Mouse (Mus musculus): ENCODE results near the gene Bloc1s3. TPM values are rescaled to one million over a fixed set of nuclear protein-coding genes. Genes with fewer than 3 reads are reported as not detected.
A peak's percentile ranks its signal among the peaks of the same experiment; 100 is the strongest.

Bloc1s3 gene
- 1.4 TPM in 2 replicates for polyA plus RNA-seq (2015; fragmentation: Nextera tagmentation; extraction: Ambion mirVana)

- Histone ChIP-seq H3K9me3 (ENCODE audit: control insufficient read depth, low read length) (no peaks in the 10 kb centered on the region), H3K9ac (ENCODE audit: low read length) (peak within 1 kb of the TSS; percentile 76), H3K4me2 (ENCODE audit: low read depth, low read length) (peak within 1 kb of the TSS; percentile 95), H3K4me1 (replicated peaks; ENCODE audit: control insufficient read depth, insufficient read depth, low read length) (peaks cover 10% of the 10 kb centered on the region), H3K27ac (ENCODE audit: low read length) (peak within 1 kb of the TSS; percentile 80), H3K36me3 (ENCODE audit: control insufficient read depth, insufficient read depth, low read length) (no peaks in the 10 kb centered on the region), H3K4me3 (ENCODE audit: low read length) (peak within 1 kb of the TSS; percentile 67), H3K27me3 (ENCODE audit: control insufficient read depth, insufficient read depth, low read depth, low read length) (no peaks in the 10 kb centered on the region)
- under 1% methylated on average over 56 of the region's 56 CpGs for WGBS
- peak; percentile 96 for ATAC-seq (ENCODE audit: low read depth)
Measured at GRCm38 (mm10) chr7:19508150-19508923, at the start of gene Bloc1s3, which contains the start of gene Trappc6a. TSS of gene Bloc1s3 (minus strand) at chr7:19508367. TSS of gene Trappc6a (plus strand) at chr7:19508395.

- Histone ChIP-seq H3K9me3 (ENCODE audit: control insufficient read depth, low read length) (no peaks in the 10 kb centered on the region), H3K36me3 (ENCODE audit: control insufficient read depth, insufficient read depth, low read length) (peaks cover 9% of the 10 kb centered on the region; the same call in 1 of the 2 replicates), H3K9ac (ENCODE audit: low read length) (no peak overlapping the region), H3K4me1 (replicated peaks; ENCODE audit: control insufficient read depth, insufficient read depth, low read length) (peaks cover 33% of the 10 kb centered on the region), H3K27me3 (ENCODE audit: control insufficient read depth, insufficient read depth, low read depth, low read length) (no peaks in the 10 kb centered on the region), H3K27ac (ENCODE audit: low read length) (no peak overlapping the region), H3K4me3 (ENCODE audit: low read length) (no peak overlapping the region), H3K4me2 (ENCODE audit: low read depth, low read length) (no peak overlapping the region)
- no peak for ATAC-seq (ENCODE audit: low read depth)
- WGBS: 81% methylated on average over 2 of the region's 2 CpGs
Measured at GRCm38 (mm10) chr7:19557086-19557485, 48.9 kb upstream of the Bloc1s3 start.

DNA sequence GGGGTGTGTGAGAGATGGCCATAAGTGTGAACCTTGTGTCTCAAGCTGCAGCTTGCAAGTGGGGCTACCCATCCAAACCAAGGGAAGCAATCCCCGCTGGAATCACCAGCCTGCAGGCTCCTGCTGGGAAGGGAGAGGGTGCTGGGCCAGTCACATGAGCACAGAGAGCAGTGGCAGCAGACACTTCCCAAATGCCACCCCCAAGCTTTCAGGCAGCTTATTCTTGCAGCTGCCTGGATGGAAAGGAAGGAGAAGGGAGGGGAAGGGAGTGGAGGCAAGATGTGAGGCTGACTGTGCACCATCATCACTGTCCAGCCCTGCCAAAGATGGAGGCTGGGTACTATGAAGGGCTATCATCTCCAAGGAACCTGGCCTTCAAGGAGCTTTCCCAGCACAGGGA is 46.0 kb upstream of the Bloc1s3 start:
- no peak overlapping the region for H3K9ac ChIP-seq (ENCODE audit: low read length)
- 87% methylated on average over 1 of the region's 1 CpGs for WGBS
- H3K36me3 ChIP-seq (ENCODE audit: control insufficient read depth, insufficient read depth, low read length): peaks cover 9% of the 10 kb centered on the region; the same call in 1 of the 2 replicates
- H3K27ac ChIP-seq (ENCODE audit: low read length): no peak overlapping the region
- no peak overlapping the region for H3K4me2 ChIP-seq (ENCODE audit: low read depth, low read length)
- peaks cover 15% of the 10 kb centered on the region for H3K4me1 ChIP-seq (replicated peaks; ENCODE audit: control insufficient read depth, insufficient read depth, low read length)
- ATAC-seq (ENCODE audit: low read depth): no peak
- no peaks in the 10 kb centered on the region for H3K27me3 ChIP-seq (ENCODE audit: control insufficient read depth, insufficient read depth, low read depth, low read length)
- H3K4me3 ChIP-seq (ENCODE audit: low read length): no peak overlapping the region
- no peaks in the 10 kb centered on the region for H3K9me3 ChIP-seq (ENCODE audit: control insufficient read depth, low read length)

DNA sequence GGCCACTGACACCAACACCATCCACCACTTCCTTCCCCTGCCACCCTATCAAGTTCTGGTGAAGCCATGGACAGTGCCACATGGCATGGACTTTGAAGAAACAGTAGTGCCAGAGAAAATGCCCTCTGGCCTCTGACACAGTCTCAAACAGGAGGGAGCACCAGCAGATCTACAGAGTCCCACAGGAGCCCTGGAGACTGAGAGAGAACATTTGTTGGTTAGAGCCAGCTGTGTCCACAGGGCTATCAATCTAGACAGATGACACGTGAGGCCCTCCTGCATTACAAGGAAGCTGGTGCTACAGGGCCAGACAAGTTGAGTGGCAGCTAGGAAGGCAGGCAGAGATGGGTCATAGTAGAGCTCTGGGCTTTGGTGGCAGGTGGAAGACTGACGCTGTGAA is 44.3 kb upstream of the Bloc1s3 start:
- no peak overlapping the region for H3K27ac ChIP-seq (ENCODE audit: low read length)

DNA sequence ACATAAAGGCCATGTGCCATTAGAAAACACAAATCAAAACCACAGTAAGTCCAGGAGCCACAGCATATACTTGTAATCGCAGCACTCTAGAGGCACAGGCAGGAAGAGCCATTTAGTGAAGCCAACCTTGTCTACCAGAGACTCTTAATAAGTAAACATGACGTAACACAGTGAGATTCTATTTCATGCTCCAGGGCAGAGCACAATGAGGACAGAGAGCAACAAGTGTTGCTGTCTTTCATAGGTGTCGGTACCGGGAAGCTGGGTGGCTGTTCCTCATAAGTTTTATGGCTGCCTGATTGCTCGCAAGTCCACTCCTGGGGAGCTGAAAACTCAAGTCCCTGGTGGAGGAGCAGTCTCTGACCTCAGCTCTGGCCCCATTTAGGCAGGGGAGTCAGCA is 43.5 kb upstream of the Bloc1s3 start:
- Histone ChIP-seq H3K36me3 (ENCODE audit: control insufficient read depth, insufficient read depth, low read length) (peaks cover 9% of the 10 kb centered on the region; the same call in 1 of the 2 replicates), H3K9ac (ENCODE audit: low read length) (no peak overlapping the region), H3K27me3 (ENCODE audit: control insufficient read depth, insufficient read depth, low read depth, low read length) (no peaks in the 10 kb centered on the region), H3K4me2 (ENCODE audit: low read depth, low read length) (no peak overlapping the region), H3K4me3 (ENCODE audit: low read length) (no peak overlapping the region), H3K9me3 (ENCODE audit: control insufficient read depth, low read length) (no peaks in the 10 kb centered on the region), H3K4me1 (replicated peaks; ENCODE audit: control insufficient read depth, insufficient read depth, low read length) (peaks cover 16% of the 10 kb centered on the region), H3K27ac (ENCODE audit: low read length) (no peak overlapping the region)
- no peak for ATAC-seq (ENCODE audit: low read depth)
- WGBS: 83% methylated on average over 5 of the region's 5 CpGs

More for the DNA sequence above, 44.3 kb upstream of the Bloc1s3 start:
- WGBS: 37% methylated on average over 2 of the region's 2 CpGs
- Histone ChIP-seq H3K27me3 (ENCODE audit: control insufficient read depth, insufficient read depth, low read depth, low read length) (no peaks in the 10 kb centered on the region), H3K4me2 (ENCODE audit: low read depth, low read length) (no peak overlapping the region), H3K4me3 (ENCODE audit: low read length) (no peak overlapping the region), H3K9me3 (ENCODE audit: control insufficient read depth, low read length) (no peaks in the 10 kb centered on the region), H3K4me1 (replicated peaks; ENCODE audit: control insufficient read depth, insufficient read depth, low read length) (peaks cover 10% of the 10 kb centered on the region), H3K9ac (ENCODE audit: low read length) (no peak overlapping the region), H3K36me3 (ENCODE audit: control insufficient read depth, insufficient read depth, low read length) (peaks cover 9% of the 10 kb centered on the region; the same call in 1 of the 2 replicates)
- ATAC-seq (ENCODE audit: low read depth): no peak

GRCm38 (mm10) chr7:19549394-19549793 is 41.2 kb upstream of the Bloc1s3 start:
- Histone ChIP-seq H3K9me3 (ENCODE audit: control insufficient read depth, low read length) (no peaks in the 10 kb centered on the region), H3K4me3 (ENCODE audit: low read length) (no peak overlapping the region), H3K27ac (ENCODE audit: low read length) (no peak overlapping the region), H3K4me2 (ENCODE audit: low read depth, low read length) (no peak overlapping the region), H3K27me3 (ENCODE audit: control insufficient read depth, insufficient read depth, low read depth, low read length) (no peaks in the 10 kb centered on the region), H3K36me3 (ENCODE audit: control insufficient read depth, insufficient read depth, low read length) (peaks cover 6% of the 10 kb centered on the region; the same call in 1 of the 2 replicates), H3K4me1 (replicated peaks; ENCODE audit: control insufficient read depth, insufficient read depth, low read length) (peaks cover 27% of the 10 kb centered on the region), H3K9ac (ENCODE audit: low read length) (no peak overlapping the region)
- ATAC-seq (ENCODE audit: low read depth): no peak; the same call in none of the 2 replicates
- 61% methylated on average over 10 of the region's 10 CpGs for WGBS

DNA sequence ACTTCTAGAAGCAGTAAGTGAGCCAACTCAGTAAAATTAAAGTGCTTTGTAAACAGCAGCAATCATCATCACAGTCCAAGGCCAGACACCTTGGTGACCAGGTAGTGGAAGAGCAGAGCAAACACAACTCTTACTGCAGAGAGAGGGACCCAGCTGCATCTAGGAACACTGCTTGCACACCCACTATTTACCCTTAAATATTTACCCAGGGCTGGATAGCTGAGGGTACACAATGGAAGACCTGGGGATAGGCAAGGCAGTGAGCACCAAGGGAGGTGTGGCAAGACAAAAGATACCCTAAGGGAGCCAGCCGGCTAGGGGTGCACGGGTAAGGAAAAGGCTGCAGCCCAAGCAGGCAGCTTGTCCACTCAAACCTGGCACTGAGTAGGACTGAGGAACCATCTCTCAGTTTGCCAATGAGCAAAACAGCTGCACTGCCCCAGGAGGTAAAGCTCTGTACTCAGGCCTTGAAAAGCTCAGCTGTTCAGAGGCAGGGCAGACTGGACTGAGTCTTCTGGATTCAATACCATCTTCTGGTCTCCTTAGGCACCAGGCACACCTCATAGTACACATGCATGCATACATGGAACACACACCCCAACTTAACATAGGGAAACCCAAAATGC is 39.3 kb upstream of the Bloc1s3 start:
- peak; percentile 55; the same call in 1 of the 2 replicates for ATAC-seq (ENCODE audit: low read depth)
- Histone ChIP-seq H3K27ac (ENCODE audit: low read length) (peak overlapping the region; percentile 35), H3K36me3 (ENCODE audit: control insufficient read depth, insufficient read depth, low read length) (no peaks in the 10 kb centered on the region), H3K4me3 (ENCODE audit: low read length) (no peak overlapping the region), H3K27me3 (ENCODE audit: control insufficient read depth, insufficient read depth, low read depth, low read length) (no peaks in the 10 kb centered on the region), H3K9me3 (ENCODE audit: control insufficient read depth, low read length) (no peaks in the 10 kb centered on the region), H3K4me1 (replicated peaks; ENCODE audit: control insufficient read depth, insufficient read depth, low read length) (peaks cover 29% of the 10 kb centered on the region), H3K4me2 (ENCODE audit: low read depth, low read length) (no peak overlapping the region), H3K9ac (ENCODE audit: low read length) (no peak overlapping the region)
- 47% methylated on average over 2 of the region's 2 CpGs for WGBS

DNA sequence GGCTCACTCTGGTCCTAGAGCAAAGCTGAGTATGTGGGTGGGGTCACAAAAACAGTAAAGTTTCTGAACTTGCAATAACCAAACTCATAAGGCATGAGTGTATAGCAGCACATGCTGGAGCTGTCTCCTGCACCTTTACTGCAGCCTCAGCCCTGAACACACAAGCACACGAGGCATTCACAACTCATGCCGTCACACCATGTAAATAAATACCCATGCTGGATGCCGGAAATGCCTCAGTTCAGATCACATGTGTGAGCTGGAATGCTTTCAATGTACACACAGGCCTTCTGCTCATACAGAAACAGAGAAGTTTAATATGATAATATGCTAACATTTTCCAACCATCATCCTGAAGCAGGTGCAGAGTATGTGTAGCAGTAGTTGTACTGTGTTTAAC is 37.8 kb upstream of the Bloc1s3 start:
- 12% methylated on average over 3 of the region's 3 CpGs for WGBS
- peaks cover 40% of the 10 kb centered on the region for H3K4me1 ChIP-seq (replicated peaks; ENCODE audit: control insufficient read depth, insufficient read depth, low read length)
- no peaks in the 10 kb centered on the region for H3K36me3 ChIP-seq (ENCODE audit: control insufficient read depth, insufficient read depth, low read length)
- H3K9ac ChIP-seq (ENCODE audit: low read length): no peak overlapping the region
- 0 out of 2 replicates have a peak, but pooled peaks have one; percentile 10 for ATAC-seq (ENCODE audit: low read depth)
- H3K27ac ChIP-seq (ENCODE audit: low read length): no peak overlapping the region; the same call in 1 of the 2 replicates
- no peaks in the 10 kb centered on the region for H3K9me3 ChIP-seq (ENCODE audit: control insufficient read depth, low read length)
- H3K4me2 ChIP-seq (ENCODE audit: low read depth, low read length): no peak overlapping the region
- no peak overlapping the region for H3K4me3 ChIP-seq (ENCODE audit: low read length)
- no peaks in the 10 kb centered on the region for H3K27me3 ChIP-seq (ENCODE audit: control insufficient read depth, insufficient read depth, low read depth, low read length)

DNA sequence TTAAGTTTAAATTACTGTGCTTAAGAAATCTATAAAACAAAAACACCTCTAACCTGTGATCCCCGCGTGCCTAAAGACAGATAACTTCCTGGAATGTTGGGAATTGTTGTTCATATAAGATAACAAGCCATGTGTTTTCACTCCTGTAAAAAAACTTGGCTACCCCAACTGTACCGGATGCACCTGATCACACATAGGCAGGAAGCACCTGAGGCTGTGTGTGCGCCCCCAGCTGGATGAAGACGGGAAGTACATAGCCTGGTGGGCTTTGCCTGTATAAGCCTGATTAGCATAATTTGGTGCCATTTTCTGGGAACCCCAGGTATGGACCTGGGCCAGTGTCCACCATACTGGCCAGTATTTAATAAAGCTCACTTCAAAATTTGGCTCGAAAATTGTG is 35.4 kb upstream of the Bloc1s3 start:
- H3K4me1 ChIP-seq (replicated peaks; ENCODE audit: control insufficient read depth, insufficient read depth, low read length): peaks cover 44% of the 10 kb centered on the region

More for the DNA sequence above, 35.4 kb upstream of the Bloc1s3 start:
- 43% methylated on average over 6 of the region's 6 CpGs for WGBS
- Histone ChIP-seq H3K27ac (ENCODE audit: low read length) (no peak overlapping the region), H3K4me3 (ENCODE audit: low read length) (no peak overlapping the region), H3K27me3 (ENCODE audit: control insufficient read depth, insufficient read depth, low read depth, low read length) (no peaks in the 10 kb centered on the region), H3K4me2 (ENCODE audit: low read depth, low read length) (no peak overlapping the region), H3K9ac (ENCODE audit: low read length) (no peak overlapping the region), H3K36me3 (ENCODE audit: control insufficient read depth, insufficient read depth, low read length) (no peaks in the 10 kb centered on the region), H3K9me3 (ENCODE audit: control insufficient read depth, low read length) (no peaks in the 10 kb centered on the region)
- no peak for ATAC-seq (ENCODE audit: low read depth)
